Mouse (Mus musculus) mature B cell (primary cell): ENCODE results near the gene Adam15.

ENCODE experiments used
- in situ Hi-C: fragments of 300-500 bp; cut with MboI; formaldehyde crosslinking; loops from 2 replicates; pipeline ENCODE4 v1.14.3; 2019

Gene Adam15

GRCm38 (mm10) chr3:89300071-89300470, 49.7 kb downstream of the Adam15 start:
- in situ Hi-C loops = no loop called here

GRCm38 (mm10) chr3:89299499-89299898, 50.3 kb downstream of the Adam15 start:
- in situ Hi-C loops = loop anchor here (5.0 kb wide), 1 partner anchor 52 kb away; the partner anchor contains the start of genes Krtcap2 and Trim46

- in situ Hi-C loops = loop anchor here (5.0 kb wide), 1 partner anchor 52 kb away; the partner anchor contains the start of genes Krtcap2 and Trim46
Measured at GRCm38 (mm10) chr3:89298908-89299307, 50.9 kb downstream of the Adam15 start.

GRCm38 (mm10) chr3:89296761-89297396, 52.9 kb downstream of the Adam15 start:
- in situ Hi-C loops = loop anchor here (5.0 kb wide), 1 partner anchor 50 kb away; the partner anchor contains the start of genes Krtcap2 and Trim46

GRCm38 (mm10) chr3:89295685-89296230, 54.0 kb downstream of the Adam15 start:
- in situ Hi-C loops = loop anchor here (5.0 kb wide), 1 partner anchor 48 kb away; the partner anchor contains the start of genes Krtcap2 and Trim46

- in situ Hi-C loops = no loop called here
Measured at GRCm38 (mm10) chr3:89294195-89294594, 55.6 kb downstream of the Adam15 start.

- in situ Hi-C loops = no loop called here
Measured at GRCm38 (mm10) chr3:89293247-89293918, 56.4 kb downstream of the Adam15 start.

- in situ Hi-C loops = no loop called here
Measured at GRCm38 (mm10) chr3:89292303-89292702, 57.5 kb downstream of the Adam15 start.

GRCm38 (mm10) chr3:89291874-89292273, 57.9 kb downstream of the Adam15 start:
- in situ Hi-C loops = no loop called here
